Mouse (Mus musculus) CH12.LX (cell line): Measurements from ENCODE around the gene Ganc. TPM values are rescaled to one million over a fixed set of nuclear protein-coding genes. Genes with fewer than 3 reads are reported as not detected.

Experiments used
- DNase-seq: peaks from one replicate; pipeline ENCODE4 v3.0.0-alpha.2; 2013; ENCODE audit errors: extremely low read depth
- H3K27ac ChIP-seq: 2 replicates; pipeline ENCODE4 v1.5.1; 2012; ENCODE audit warnings: low read depth, mild to moderate bottlenecking, control low read depth, moderate library complexity; ENCODE audit not compliant: insufficient read depth
- H3K27me3 ChIP-seq: replicated peaks from 2 replicates; pipeline ENCODE3; 2012; ENCODE audit warnings: inconsistent platforms
- H3K36me3 ChIP-seq, 2 experiments: replicated peaks in 1 of 2; 2 replicates each; pipeline versions ENCODE3 to v1.6.1; 2012; ENCODE audit warnings: inconsistent platforms in 1 of 2, low read length in 1 of 2, mild to moderate bottlenecking in 1 of 2, mixed read lengths in 1 of 2, moderate library complexity in 1 of 2; ENCODE audit not compliant: control insufficient read depth in 1 of 2, insufficient read depth in 1 of 2
- H3K4me1 ChIP-seq, 2 experiments: 2 replicates each; pipeline ENCODE4 v1.6.1; 2012; ENCODE audit warnings: inconsistent platforms in 1 of 2, moderate library complexity in 1 of 2; ENCODE audit not compliant: insufficient read depth in 2 of 2, control insufficient read depth in 1 of 2
- H3K4me2 ChIP-seq: 2 replicates; pipeline ENCODE4 v1.6.1; 2012; ENCODE audit warnings: low read depth, mild to moderate bottlenecking, control low read depth; ENCODE audit not compliant: poor library complexity, insufficient read depth, severe bottlenecking
- H3K4me3 ChIP-seq, 3 experiments: fragments of 150-350 bp in 1 of 3; sonication (generic) in 1 of 3; replicated peaks in 1 of 3; 2 replicates each; pipeline versions ENCODE3 to v1.5.1; 2011 to 2012; ENCODE audit warnings: low read depth in 2 of 3, low read length in 2 of 3, mild to moderate bottlenecking in 2 of 3, moderate library complexity in 2 of 3, control low read depth in 1 of 3, improper control_type of control experiment in 1 of 3, inconsistent platforms in 1 of 3, mixed read lengths in 1 of 3; ENCODE audit not compliant: poor library complexity in 1 of 3
- H3K79me2 ChIP-seq: replicated peaks from 2 replicates; pipeline ENCODE4 v1.6.1; 2012; ENCODE audit warnings: mild to moderate bottlenecking, moderate library complexity; ENCODE audit not compliant: control insufficient read depth, poor library complexity, insufficient read depth, severe bottlenecking; ENCODE audit errors: extremely low read depth
- H3K9ac ChIP-seq: 2 replicates; pipeline ENCODE4 v1.6.1; 2012; ENCODE audit warnings: low read depth, mild to moderate bottlenecking, control low read depth, moderate library complexity; ENCODE audit not compliant: insufficient read depth
- H3K9me3 ChIP-seq: replicated peaks from 2 replicates; pipeline ENCODE3; 2012; ENCODE audit warnings: low read length, inconsistent platforms, mixed read lengths
- BHLHE40 ChIP-seq: IDR thresholded peaks from 2 replicates; pipeline ENCODE4 v1.6.1; 2011; ENCODE audit warnings: mild to moderate bottlenecking, low read depth, low read length, improper control_type of control experiment
- E2F4 ChIP-seq: IDR thresholded peaks from 2 replicates; pipeline ENCODE4 v1.6.1; 2011; ENCODE audit warnings: low read depth, low read length, improper control_type of control experiment; ENCODE audit not compliant: insufficient replicate concordance
- GABPA ChIP-seq: IDR thresholded peaks from 2 replicates; pipeline ENCODE4 v1.6.1; 2012; ENCODE audit warnings: low read depth, low read length, improper control_type of control experiment, inconsistent platforms; ENCODE audit not compliant: insufficient replicate concordance
- IRF4 ChIP-seq: IDR thresholded peaks from 2 replicates; pipeline ENCODE4 v1.6.1; 2014; ENCODE audit warnings: low read depth, mild to moderate bottlenecking, inconsistent platforms, low read length, improper control_type of control experiment
- JUN ChIP-seq: IDR thresholded peaks from 2 replicates; pipeline ENCODE4 v1.6.1; 2011; ENCODE audit warnings: low read depth, mild to moderate bottlenecking, low read length, improper control_type of control experiment, moderate library complexity; ENCODE audit not compliant: insufficient read depth
- JUND ChIP-seq: conservative IDR thresholded peaks from 2 replicates; pipeline ENCODE4 v1.6.1; 2011; ENCODE audit warnings: low read depth, low read length, improper control_type of control experiment
- MXI1 ChIP-seq: IDR thresholded peaks from 2 replicates; pipeline ENCODE4 v1.6.1; 2011; ENCODE audit warnings: mild to moderate bottlenecking, low read depth, low read length, improper control_type of control experiment
- NELFE ChIP-seq: IDR thresholded peaks from 2 replicates; pipeline ENCODE4 v1.6.1; 2011; ENCODE audit warnings: low read depth, low read length, improper control_type of control experiment
- PAX5 ChIP-seq: IDR thresholded peaks from 2 replicates; pipeline ENCODE4 v1.6.1; 2012; ENCODE audit warnings: low read length, inconsistent platforms, mixed read lengths
- POLR2A ChIP-seq: IDR thresholded peaks from 2 replicates; pipeline ENCODE4 v1.6.1; 2011; ENCODE audit warnings: low read depth, mild to moderate bottlenecking, improper control_type of control experiment, low read length
- POLR2AphosphoS2 ChIP-seq: IDR thresholded peaks from 2 replicates; pipeline ENCODE4 v1.6.1; 2011; ENCODE audit warnings: low read depth, low read length, improper control_type of control experiment
- TCF12 ChIP-seq: IDR thresholded peaks from 2 replicates; pipeline ENCODE4 v1.6.1; 2014; ENCODE audit warnings: low read depth, mild to moderate bottlenecking, inconsistent platforms, low read length, improper control_type of control experiment
- USF1 ChIP-seq: IDR thresholded peaks from 2 replicates; pipeline ENCODE4 v1.6.1; 2014; ENCODE audit warnings: low read depth, mild to moderate bottlenecking, inconsistent platforms, low read length, improper control_type of control experiment
- ZKSCAN1 ChIP-seq: IDR thresholded peaks from 2 replicates; pipeline ENCODE4 v1.6.1; 2012; ENCODE audit warnings: low read depth, inconsistent platforms, low read length, improper control_type of control experiment, borderline replicate concordance
- ZNF384 ChIP-seq: IDR thresholded peaks from 2 replicates; pipeline ENCODE4 v1.6.1; 2012; ENCODE audit warnings: low read depth, low read length, improper control_type of control experiment, inconsistent platforms
- dilution Hi-C: fragments of 300-500 bp; cut with MboI; formaldehyde crosslinking; loops from 2 replicates; pipeline ENCODE4 v1.14.3; 2020; ENCODE audit warnings: low sequenced_read_pairs; ENCODE audit not compliant: extremely low pct_unique_long_range_greater_than_20kb, extremely low pct_ligation_motif_present
- in situ Hi-C: fragments of 300-500 bp; cut with MboI; formaldehyde crosslinking; loops from 3 replicates; pipeline ENCODE4 v1.14.3; 2019; ENCODE audit warnings: low sequenced_read_pairs, low pct_ligation_motif_present, low pct_unique_long_range_greater_than_20kb, mixed read lengths
- polyA plus RNA-seq: library from polyadenylated mRNA; unstranded; fragments of >175 nt; gene quantifications from 2 replicates; pipeline ENCODE4 v1.2.1, GENCODE M21; 2012; ENCODE audit warnings: low read depth; ENCODE audit not compliant: insufficient read length
- total RNA-seq, 2 experiments: library from RNA; depleted of rRNA; stranded (reverse); fragments of 300-350 nt in 1 of 2; fragments of >200 nt in 1 of 2; gene quantifications; 2 replicates each; pipeline ENCODE4 v1.2.3; 2012 to 2014

Ganc gene
- total and polyA plus RNA-seq, 3 experiments: 7.0 to 9.6 (median 9.5) TPM

- H3K4me3 ChIP-seq: peak overlapping the region; percentile 71 to 93 (median 74)
- dilution Hi-C loops: no loop called here
- TF ChIP-seq JUND (no peak), PAX5 (no peak), ZNF384 (no peak), POLR2A (no peak), E2F4 (no peak), USF1 (no peak), NELFE (no peak), IRF4 (no peak)
- H3K27ac ChIP-seq: peak overlapping the region; percentile 91
- H3K9ac ChIP-seq: peak overlapping the region; percentile 72
- H3K4me1 ChIP-seq: peaks cover 3 to 22% of the 10 kb centered on the region in 2 experiments; a peak in 3 of 4 replicates
- in situ Hi-C loops: no loop called here
- peak; percentile 18 for DNase-seq
- peaks cover 0 to 15% of the 10 kb centered on the region in 2 experiments for H3K36me3 ChIP-seq
- H3K4me2 ChIP-seq: peak overlapping the region; percentile 77
- no peaks in the 10 kb centered on the region for H3K27me3 ChIP-seq
- H3K79me2 ChIP-seq: peaks cover 25% of the 10 kb centered on the region
- no peaks in the 10 kb centered on the region for H3K9me3 ChIP-seq
Measured at GRCm38 (mm10) chr2:120404823-120405765, 1.4 kb downstream of the Ganc start.

DNA sequence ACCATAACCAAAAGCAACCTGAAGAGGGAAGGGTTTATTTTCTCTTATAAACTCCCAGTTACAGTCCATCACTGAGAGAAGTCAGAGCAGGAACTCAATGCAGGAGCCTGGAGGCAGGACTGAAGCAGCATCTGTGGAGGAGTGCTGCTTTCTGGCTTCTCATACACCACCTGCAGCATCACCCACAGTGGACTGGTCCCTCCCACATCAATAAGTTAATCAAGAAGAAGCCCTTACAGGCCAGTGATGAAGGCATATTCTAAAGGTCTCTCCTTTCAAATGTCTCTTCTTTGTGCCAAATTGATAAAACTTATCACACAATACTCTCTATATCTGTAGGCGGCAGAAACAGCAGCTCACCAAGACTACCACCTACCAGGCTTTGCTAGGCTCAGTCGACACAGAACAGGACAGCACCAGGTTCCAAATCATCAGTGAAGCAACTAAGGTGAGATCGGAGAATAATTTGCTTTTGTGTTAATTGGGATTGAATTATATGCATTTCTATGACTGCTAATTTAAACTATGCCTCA lies 7.5 kb downstream of the Ganc start:
- Histone ChIP-seq H3K27me3 (no peaks in the 10 kb centered on the region), H3K36me3 (peaks cover 0 to 32% of the 10 kb centered on the region in 2 experiments), H3K4me1 (peaks cover 0 to under 1% of the 10 kb centered on the region in 2 experiments; a peak in 1 of 4 replicates), H3K9me3 (no peaks in the 10 kb centered on the region), H3K27ac (no peak overlapping the region), H3K9ac (no peak overlapping the region), H3K79me2 (no peaks in the 10 kb centered on the region), H3K4me3 (no peak overlapping the region), H3K4me2 (no peak overlapping the region)
- in situ Hi-C loops (no loop called here), dilution Hi-C loops (no loop called here)
- no peak for TF ChIP-seq JUND
- TF ChIP-seq NELFE: no peak
- TF ChIP-seq TCF12: no peak
- TF ChIP-seq ZKSCAN1: no peak
- no peak for TF ChIP-seq MXI1
- DNase-seq: no peak

- H3K4me3 ChIP-seq: no peak overlapping the region
- H3K27ac ChIP-seq: no peak overlapping the region
- H3K36me3 ChIP-seq: peaks cover 0 to 42% of the 10 kb centered on the region in 2 experiments
- no peak overlapping the region for H3K9ac ChIP-seq
- no peak overlapping the region for H3K4me2 ChIP-seq
- dilution Hi-C loops (no loop called here), in situ Hi-C loops (no loop called here)
- no peak for TF ChIP-seq JUN
- no peak for TF ChIP-seq ZKSCAN1
- TF ChIP-seq GABPA: no peak
- no peak for TF ChIP-seq BHLHE40
- TF ChIP-seq POLR2AphosphoS2: no peak
- TF ChIP-seq, all 38 proteins: peak for 0
- no peaks in the 10 kb centered on the region for H3K79me2 ChIP-seq
- DNase-seq: no peak
- no peaks in the 10 kb centered on the region for H3K4me1 ChIP-seq
- H3K9me3 ChIP-seq: no peaks in the 10 kb centered on the region
- no peaks in the 10 kb centered on the region for H3K27me3 ChIP-seq
Measured at GRCm38 (mm10) chr2:120414113-120414512, 10.4 kb downstream of the Ganc start.
